Mouse (Mus musculus) limb, embryonic 12.5 days (tissue): ENCODE data around the gene Apc2. TPM values are rescaled to one million over a fixed set of nuclear protein-coding genes. Genes with fewer than 3 reads are reported as not detected.
A peak's percentile ranks its signal among the peaks of the same experiment; 100 is the strongest.

Source experiments
- ATAC-seq: fragments of 200-750 bp; cut with Nextera tagmentation; 2 replicates; pipeline ENCODE4 v1.8.0; 2017; ENCODE audit warnings: low read depth, moderate TSS enrichment; ENCODE audit not compliant: insufficient number of reproducible peaks, insufficient read depth, low FRiP score, low TSS enrichment
- H3K27ac ChIP-seq: fragments of 300-500 bp; sonication (generic); 2 replicates; pipeline ENCODE4 v1.5.1; 2016; ENCODE audit warnings: mild to moderate bottlenecking, moderate library complexity
- H3K27me3 ChIP-seq: fragments of 300-500 bp; sonication (generic); 2 replicates; pipeline ENCODE4 v1.6.1; 2016; ENCODE audit warnings: mild to moderate bottlenecking, moderate library complexity
- H3K36me3 ChIP-seq: fragments of 300-500 bp; sonication (generic); 2 replicates; pipeline ENCODE4 v1.6.1; 2016; ENCODE audit warnings: mild to moderate bottlenecking, moderate library complexity
- H3K4me1 ChIP-seq: fragments of 300-500 bp; sonication (generic); replicated peaks from 2 replicates; pipeline ENCODE4 v1.6.1; 2016
- H3K4me2 ChIP-seq: fragments of 300-500 bp; sonication (generic); 2 replicates; pipeline ENCODE4 v1.6.1; 2016; ENCODE audit warnings: mild to moderate bottlenecking, moderate library complexity
- H3K4me3 ChIP-seq: fragments of 300-500 bp; sonication (generic); replicated peaks from 2 replicates; pipeline ENCODE4 v1.5.1; 2016; ENCODE audit warnings: mild to moderate bottlenecking
- H3K9ac ChIP-seq: fragments of 300-500 bp; sonication (generic); replicated peaks from 2 replicates; pipeline ENCODE4 v1.6.1; 2016; ENCODE audit warnings: mild to moderate bottlenecking, moderate library complexity
- H3K9me3 ChIP-seq: fragments of 300-500 bp; sonication (generic); 2 replicates; pipeline ENCODE4 v1.6.1; 2016; ENCODE audit warnings: mild to moderate bottlenecking, moderate library complexity
- WGBS: fragments of 180-500 bp; shearing (Covaris S2); methylation state at CpG from one replicate; pipeline ENCODE4 v1.1.7; 2016; 5-methylcytosine and 5-hydroxymethylcytosine counted together
- polyA plus RNA-seq: library from polyadenylated mRNA; unstranded; fragments of >200 nt; fragmentation: Nextera tagmentation; extraction: Ambion mirVana; gene quantifications from 2 replicates; pipeline ENCODE4 v1.2.1, GENCODE M21; 2016

The Apc2 gene
- polyA plus RNA-seq, 1 experiment from 2014 or later: 4.7 TPM

GRCm38 (mm10) chr10:80255881-80256535 lies 39.8 kb upstream of the Apc2 start:
- H3K36me3 ChIP-seq: peaks cover 64% of the 10 kb centered on the region
- no peaks in the 10 kb centered on the region for H3K27me3 ChIP-seq
- H3K9me3 ChIP-seq: no peaks in the 10 kb centered on the region
- ATAC-seq: no peak
- no peak overlapping the region for H3K4me2 ChIP-seq
- peaks cover 18% of the 10 kb centered on the region for H3K4me1 ChIP-seq
- 86% methylated on average over 5 of the region's 5 CpGs for WGBS
- 0 out of 2 replicates have a peak overlapping the region, but pooled peaks have one; percentile 23 for H3K9ac ChIP-seq
- H3K4me3 ChIP-seq: no peak overlapping the region
- H3K27ac ChIP-seq: no peak overlapping the region

- Histone ChIP-seq H3K9ac (no peak overlapping the region), H3K9me3 (no peaks in the 10 kb centered on the region), H3K4me3 (no peak overlapping the region), H3K36me3 (peaks cover 61% of the 10 kb centered on the region), H3K4me2 (peak overlapping the region; percentile 94; the same call in 1 of the 2 replicates), H3K4me1 (peaks cover 25% of the 10 kb centered on the region), H3K27me3 (no peaks in the 10 kb centered on the region), H3K27ac (no peak overlapping the region)
- 83% methylated on average over 2 of the region's 2 CpGs for WGBS
- ATAC-seq: no peak
These were observed 37.8 kb upstream of the Apc2 start for GRCm38 (mm10) chr10:80257936-80258335.

- Histone ChIP-seq H3K27ac (no peak overlapping the region), H3K9me3 (no peaks in the 10 kb centered on the region), H3K36me3 (peaks cover 52% of the 10 kb centered on the region), H3K9ac (no peak overlapping the region), H3K4me3 (no peak overlapping the region), H3K27me3 (no peaks in the 10 kb centered on the region), H3K4me1 (peaks cover 25% of the 10 kb centered on the region), H3K4me2 (peak overlapping the region; percentile 94; the same call in 1 of the 2 replicates)
- ATAC-seq: no peak
- WGBS: 92% methylated on average over 14 of the region's 14 CpGs
These were observed 36.9 kb upstream of the Apc2 start for GRCm38 (mm10) chr10:80258752-80259462.

GRCm38 (mm10) chr10:80259463-80259805 lies 36.3 kb upstream of the Apc2 start:
- WGBS: 77% methylated on average over 6 of the region's 6 CpGs

GRCm38 (mm10) chr10:80259861-80260641 lies 35.7 kb upstream of the Apc2 start:
- no peaks in the 10 kb centered on the region for H3K27me3 ChIP-seq
- peak overlapping the region; percentile 94 for H3K4me2 ChIP-seq
- H3K9me3 ChIP-seq: no peaks in the 10 kb centered on the region
- H3K36me3 ChIP-seq: peaks cover 41% of the 10 kb centered on the region
- peak overlapping the region; percentile 65 for H3K9ac ChIP-seq
- H3K4me3 ChIP-seq: peak overlapping the region; percentile 52
- WGBS: 7% methylated on average over 19 of the region's 19 CpGs
- H3K27ac ChIP-seq: peak overlapping the region; percentile 96
- peaks cover 25% of the 10 kb centered on the region for H3K4me1 ChIP-seq
- no peak for ATAC-seq

More at GRCm38 (mm10) chr10:80259463-80259805, 36.3 kb upstream of the Apc2 start:
- Histone ChIP-seq H3K9ac (peak overlapping the region; percentile 65; the same call in 1 of the 2 replicates), H3K4me3 (peak overlapping the region; percentile 52), H3K36me3 (peaks cover 47% of the 10 kb centered on the region), H3K9me3 (no peaks in the 10 kb centered on the region), H3K27ac (no peak overlapping the region), H3K4me2 (peak overlapping the region; percentile 94), H3K4me1 (peaks cover 25% of the 10 kb centered on the region), H3K27me3 (no peaks in the 10 kb centered on the region)
- no peak for ATAC-seq

GRCm38 (mm10) chr10:80260642-80261584 lies 34.9 kb upstream of the Apc2 start, which contains the start of the genes Gamt and Dazap1:
Gene Gamt (minus strand): TSS chr10:80261012.
Gene Dazap1 (plus strand): TSS chr10:80261486.
- Histone ChIP-seq H3K9ac (peak within 1 kb of the TSS; percentile 65), H3K4me3 (peak within 1 kb of the TSS; percentile 52), H3K4me1 (peaks cover 29% of the 10 kb centered on the region), H3K27ac (peak within 1 kb of the TSS; percentile 96), H3K36me3 (peaks cover 32% of the 10 kb centered on the region), H3K4me2 (peak within 1 kb of the TSS; percentile 94), H3K9me3 (no peaks in the 10 kb centered on the region), H3K27me3 (no peaks in the 10 kb centered on the region)
- under 1% methylated on average over 49 of the region's 49 CpGs for WGBS
- peak; percentile 92 for ATAC-seq

GRCm38 (mm10) chr10:80261585-80261968 lies 34.2 kb upstream of the Apc2 start:
- Histone ChIP-seq H3K4me2 (peak overlapping the region; percentile 94), H3K4me1 (peaks cover 36% of the 10 kb centered on the region), H3K36me3 (peaks cover 25% of the 10 kb centered on the region), H3K9me3 (no peaks in the 10 kb centered on the region), H3K4me3 (peak overlapping the region; percentile 52), H3K9ac (peak overlapping the region; percentile 65), H3K27me3 (no peaks in the 10 kb centered on the region), H3K27ac (peak overlapping the region; percentile 96)
- ATAC-seq: no peak; the same call in 1 of the 2 replicates
- 1% methylated on average over 14 of the region's 14 CpGs for WGBS

- WGBS: 77% methylated on average over 12 of the region's 12 CpGs
- Histone ChIP-seq H3K4me2 (peak overlapping the region; percentile 94), H3K9ac (no peak overlapping the region)
These were observed 33.6 kb upstream of the Apc2 start for GRCm38 (mm10) chr10:80262169-80262568.

GRCm38 (mm10) chr10:80262776-80263365 lies 32.9 kb upstream of the Apc2 start:
- no peak overlapping the region for H3K27ac ChIP-seq
- 92% methylated on average over 10 of the region's 10 CpGs for WGBS
- no peaks in the 10 kb centered on the region for H3K27me3 ChIP-seq
- H3K4me1 ChIP-seq: peaks cover 49% of the 10 kb centered on the region
- H3K4me3 ChIP-seq: no peak overlapping the region
- no peak overlapping the region for H3K4me2 ChIP-seq
- H3K9ac ChIP-seq: no peak overlapping the region
- ATAC-seq: no peak
- no peaks in the 10 kb centered on the region for H3K9me3 ChIP-seq
- peaks cover 23% of the 10 kb centered on the region for H3K36me3 ChIP-seq

More at GRCm38 (mm10) chr10:80262169-80262568, 33.6 kb upstream of the Apc2 start:
- peak overlapping the region; percentile 96 for H3K27ac ChIP-seq
- H3K36me3 ChIP-seq: peaks cover 21% of the 10 kb centered on the region
- no peaks in the 10 kb centered on the region for H3K27me3 ChIP-seq
- ATAC-seq: no peak
- peaks cover 42% of the 10 kb centered on the region for H3K4me1 ChIP-seq
- H3K9me3 ChIP-seq: no peaks in the 10 kb centered on the region
- peak overlapping the region; percentile 52 for H3K4me3 ChIP-seq
